Mouse (Mus musculus): ENCODE measurements around the gene Ranbp3. TPM values are rescaled to one million over a fixed set of nuclear protein-coding genes. Genes with fewer than 3 reads are reported as not detected.

Gene Ranbp3
- total and polyA plus RNA-seq, 3 experiments, result 77.9 to 86.0 (median 79.5) TPM

DNA sequence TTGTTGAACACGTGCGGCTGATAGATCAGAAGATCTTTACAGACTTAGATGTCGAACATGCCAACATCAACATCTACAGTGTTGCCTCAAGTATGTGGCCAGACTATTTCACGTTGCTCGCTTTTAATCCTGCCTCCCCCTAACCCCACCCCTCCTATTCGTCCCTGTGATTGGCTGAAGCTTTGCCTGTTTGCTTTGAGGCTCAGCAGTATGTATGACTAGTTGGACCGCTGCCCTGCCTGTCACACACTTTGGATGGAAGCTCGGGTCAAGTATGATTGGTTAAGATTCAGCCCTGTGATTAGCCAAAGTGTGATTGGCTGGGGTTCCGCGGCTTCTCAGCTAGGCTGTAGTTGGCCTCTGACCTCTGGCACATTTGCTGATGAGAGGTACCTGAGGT is 21.3 kb upstream of the Ranbp3 start:
- no peak for TF ChIP-seq SMC3 (IDR thresholded peaks at IDR 0.05; ENCODE audit: low read depth, low read length)
- no peak overlapping the region for H3K4me2 ChIP-seq (ENCODE audit: insufficient read depth, low read depth, poor library complexity, severe bottlenecking)
- H3K9ac ChIP-seq (ENCODE audit: insufficient read depth, low read depth), result no peak overlapping the region
- no peaks in the 10 kb centered on the region for H3K27me3 ChIP-seq (replicated peaks)
- in situ Hi-C loops (cut with MboI; ENCODE audit: low pct_ligation_motif_present, low pct_unique_long_range_greater_than_20kb, low sequenced_read_pairs), result no loop called here
- H3K4me3 ChIP-seq (replicated peaks in 1 of 3; ENCODE audit: low read depth in 2 of 3, low read length in 2 of 3, poor library complexity in 1 of 3), result no peak overlapping the region
- no peaks in the 10 kb centered on the region for H3K36me3 ChIP-seq (replicated peaks in 1 of 2; ENCODE audit: control insufficient read depth in 1 of 2, insufficient read depth in 1 of 2, low read length in 1 of 2)
- no peaks in the 10 kb centered on the region for H3K9me3 ChIP-seq (replicated peaks; ENCODE audit: low read length)
- peaks cover 0 to 2% of the 10 kb centered on the region in 2 experiments; a peak in 1 of 4 replicates for H3K4me1 ChIP-seq (ENCODE audit: control insufficient read depth in 1 of 2, insufficient read depth in 2 of 2)
- no peaks in the 10 kb centered on the region for H3K79me2 ChIP-seq (replicated peaks; ENCODE audit: control insufficient read depth, extremely low read depth, insufficient read depth, poor library complexity, severe bottlenecking)
- dilution Hi-C loops (cut with MboI; ENCODE audit: extremely low pct_ligation_motif_present, extremely low pct_unique_long_range_greater_than_20kb, low sequenced_read_pairs), result no loop called here
- H3K27ac ChIP-seq (ENCODE audit: insufficient read depth, low read depth), result no peak overlapping the region
- DNase-seq (ENCODE audit: extremely low read depth), result no peak

DNA sequence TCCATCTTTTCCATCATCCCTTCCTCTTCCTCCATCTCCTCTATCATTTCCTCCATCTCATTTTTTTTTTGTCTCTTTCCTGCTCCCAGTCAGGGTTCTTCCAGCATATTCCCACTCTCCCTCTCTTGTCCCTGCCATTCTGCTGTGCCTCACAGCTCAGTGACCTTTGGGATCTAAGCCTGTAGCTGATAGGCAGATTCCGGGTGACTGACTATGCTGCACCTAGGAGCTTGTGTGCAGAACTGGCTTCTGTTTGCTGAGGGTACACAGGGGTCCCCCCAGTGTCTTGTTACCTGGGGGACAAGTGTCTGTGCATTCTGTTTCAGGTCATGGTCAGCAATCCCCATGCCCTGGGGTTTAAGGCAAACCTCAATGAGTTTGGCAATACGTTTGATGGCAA is 18.3 kb upstream of the Ranbp3 start:
- TF ChIP-seq KAT2A (IDR thresholded peaks at IDR 0.05; ENCODE audit: insufficient replicate concordance, low read length) (no peak), ZMIZ1 (IDR thresholded peaks at IDR 0.05; ENCODE audit: low read depth, low read length) (no peak), MXI1 (IDR thresholded peaks at IDR 0.05; ENCODE audit: low read depth, low read length) (no peak), ZC3H11A (IDR thresholded peaks at IDR 0.05; ENCODE audit: low read depth, low read length) (no peak), POLR2AphosphoS2 (IDR thresholded peaks at IDR 0.05; ENCODE audit: low read depth, low read length) (no peak), HCFC1 (IDR thresholded peaks at IDR 0.05; ENCODE audit: low read depth, low read length) (no peak), TBP (conservative IDR thresholded peaks at IDR 0.05; ENCODE audit: low read depth, low read length) (no peak)
- Histone ChIP-seq H3K4me3 (replicated peaks in 1 of 3; ENCODE audit: low read depth in 2 of 3, low read length in 2 of 3, poor library complexity in 1 of 3) (no peak overlapping the region), H3K27me3 (replicated peaks) (no peaks in the 10 kb centered on the region), H3K27ac (ENCODE audit: insufficient read depth, low read depth) (no peak overlapping the region), H3K9ac (ENCODE audit: insufficient read depth, low read depth) (no peak overlapping the region), H3K4me2 (ENCODE audit: insufficient read depth, low read depth, poor library complexity, severe bottlenecking) (no peak overlapping the region), H3K79me2 (replicated peaks; ENCODE audit: control insufficient read depth, extremely low read depth, insufficient read depth, poor library complexity, severe bottlenecking) (no peaks in the 10 kb centered on the region), H3K4me1 (ENCODE audit: control insufficient read depth in 1 of 2, insufficient read depth in 2 of 2) (peaks cover 3 to 5% of the 10 kb centered on the region in 2 experiments), H3K36me3 (replicated peaks in 1 of 2; ENCODE audit: control insufficient read depth in 1 of 2, insufficient read depth in 1 of 2, low read length in 1 of 2) (no peaks in the 10 kb centered on the region), H3K9me3 (replicated peaks; ENCODE audit: low read length) (no peaks in the 10 kb centered on the region)
- dilution Hi-C loops (cut with MboI; ENCODE audit: extremely low pct_ligation_motif_present, extremely low pct_unique_long_range_greater_than_20kb, low sequenced_read_pairs), result no loop called here
- in situ Hi-C loops (cut with MboI; ENCODE audit: low pct_ligation_motif_present, low pct_unique_long_range_greater_than_20kb, low sequenced_read_pairs), result no loop called here
- DNase-seq (ENCODE audit: extremely low read depth), result no peak

DNA sequence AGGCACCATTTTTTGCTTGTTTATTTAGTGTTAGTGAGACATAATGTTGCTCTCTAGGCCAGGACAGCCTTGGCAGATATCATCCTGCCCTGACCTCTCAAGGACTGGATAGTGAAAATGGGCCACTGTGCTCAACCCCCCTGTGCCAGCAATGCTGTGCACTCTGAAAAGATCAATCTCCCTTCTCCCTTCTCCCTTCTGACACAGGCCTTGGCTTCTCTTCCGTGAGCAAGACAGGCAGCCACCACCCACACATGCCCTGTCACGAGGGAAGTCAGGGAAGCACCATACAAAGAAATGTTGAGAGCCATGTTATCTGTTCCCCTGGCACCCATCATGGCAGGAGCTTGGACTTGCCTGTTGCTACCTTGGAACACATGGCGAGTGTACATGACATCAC is 17.8 kb upstream of the Ranbp3 start:
- Histone ChIP-seq H3K27ac (ENCODE audit: insufficient read depth, low read depth) (no peak overlapping the region), H3K4me1 (ENCODE audit: control insufficient read depth in 1 of 2, insufficient read depth in 2 of 2) (peaks cover 3 to 5% of the 10 kb centered on the region in 2 experiments), H3K9me3 (replicated peaks; ENCODE audit: low read length) (no peaks in the 10 kb centered on the region), H3K4me2 (ENCODE audit: insufficient read depth, low read depth, poor library complexity, severe bottlenecking) (no peak overlapping the region), H3K9ac (ENCODE audit: insufficient read depth, low read depth) (no peak overlapping the region), H3K27me3 (replicated peaks) (no peaks in the 10 kb centered on the region), H3K4me3 (replicated peaks in 1 of 3; ENCODE audit: low read depth in 2 of 3, low read length in 2 of 3, poor library complexity in 1 of 3) (no peak overlapping the region), H3K36me3 (replicated peaks in 1 of 2; ENCODE audit: control insufficient read depth in 1 of 2, insufficient read depth in 1 of 2, low read length in 1 of 2) (no peaks in the 10 kb centered on the region), H3K79me2 (replicated peaks; ENCODE audit: control insufficient read depth, extremely low read depth, insufficient read depth, poor library complexity, severe bottlenecking) (no peaks in the 10 kb centered on the region)
- DNase-seq (ENCODE audit: extremely low read depth), result no peak
- in situ Hi-C loops (cut with MboI; ENCODE audit: low pct_ligation_motif_present, low pct_unique_long_range_greater_than_20kb, low sequenced_read_pairs) (no loop called here), dilution Hi-C loops (cut with MboI; ENCODE audit: extremely low pct_ligation_motif_present, extremely low pct_unique_long_range_greater_than_20kb, low sequenced_read_pairs) (no loop called here)
- TF ChIP-seq KAT2A (IDR thresholded peaks at IDR 0.05; ENCODE audit: insufficient replicate concordance, low read length) (no peak), ETS1 (conservative IDR thresholded peaks at IDR 0.05; ENCODE audit: low read depth, low read length) (no peak), JUN (IDR thresholded peaks at IDR 0.05; ENCODE audit: insufficient read depth, low read depth, low read length) (no peak), GABPA (IDR thresholded peaks at IDR 0.05; ENCODE audit: insufficient replicate concordance, low read depth, low read length) (no peak), MEF2A (IDR thresholded peaks at IDR 0.05; ENCODE audit: borderline replicate concordance, low read depth, low read length) (no peak), ZMIZ1 (IDR thresholded peaks at IDR 0.05; ENCODE audit: low read depth, low read length) (no peak), SMC3 (IDR thresholded peaks at IDR 0.05; ENCODE audit: low read depth, low read length) (no peak), JUND (conservative IDR thresholded peaks at IDR 0.05; ENCODE audit: low read depth, low read length) (no peak), TCF12 (IDR thresholded peaks at IDR 0.05; ENCODE audit: low read depth, low read length) (no peak), SIN3A (IDR thresholded peaks at IDR 0.05; ENCODE audit: low read length) (no peak), CHD2 (IDR thresholded peaks at IDR 0.05; ENCODE audit: low read length) (no peak)

Data from CH12.LX (cell line).